In the genomic region with DNA sequence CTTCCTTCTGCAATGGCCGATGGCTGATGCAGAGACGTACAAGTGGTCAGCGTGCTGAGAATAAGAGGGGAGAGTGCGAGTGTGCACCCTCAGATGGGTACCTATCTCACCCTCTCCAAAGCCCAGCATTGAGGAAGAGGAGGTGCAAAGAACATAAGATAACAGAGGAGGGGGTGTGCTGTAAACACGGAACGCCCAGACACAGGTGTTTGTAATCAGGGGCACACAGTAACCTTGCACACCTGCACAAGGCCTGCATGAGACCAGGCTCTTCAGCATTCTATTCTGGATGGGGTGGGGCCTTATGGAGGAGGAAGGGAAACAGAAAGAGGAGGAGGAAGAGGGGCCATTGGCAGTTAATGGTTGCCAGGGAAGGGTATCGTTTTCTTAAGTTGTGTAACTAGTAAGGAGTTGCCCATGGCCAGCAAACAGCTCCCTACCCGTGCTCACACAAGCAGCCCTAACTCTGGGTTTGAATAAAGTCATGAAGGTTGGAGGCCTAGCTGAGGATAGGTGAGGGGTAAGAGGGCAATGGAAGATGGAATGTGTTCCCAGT, we compare ENCODE assay signal across 26 mouse cellular contexts. TPM values are rescaled to one million over a fixed set of nuclear protein-coding genes. Genes with fewer than 3 reads are reported as not detected.
DNase-seq lines count a peak whose midpoint lies in the region; ATAC-seq lines count a peak whose summit lies in the region.
"Had no signal": no experiment of that assay in that cellular context is flagged by ENCODE, and none has a peak within 500 bp of the region (broad histone marks: within the 10 kb centered on the region; RNA-seq: fewer than 3 reads in every experiment).

No protein-coding gene starts in this region.

- H3K36me3 ChIP-seq in heart, embryonic 10.5 days = peaks cover 31% of the 10 kb centered on the region
- H3K36me3 ChIP-seq in megakaryocyte, embryonic 14.5 days (replicated peaks; ENCODE audit: low read length) = peaks cover 67% of the 10 kb centered on the region
- H3K36me3 ChIP-seq in embryonic facial prominence, embryonic 10.5 days (replicated peaks) = peaks cover 56% of the 10 kb centered on the region

- peak; percentile 6 for DNase-seq in heart, embryonic 10.5 days (ENCODE audit: low spot score)
- DNase-seq in heart, postnatal 36 days = no peak
- no peak for DNase-seq in embryonic facial prominence, embryonic 10.5 days (ENCODE audit: low spot score)
- DNase-seq in thymus, postnatal 14 days = no peak
- DNase-seq in layer of hippocampus, adult 9-11 months = no peak
- DNase-seq: adrenal gland, postnatal 10 days; adrenal gland, postnatal 36 days; cerebellum, adult 11 months; cerebellum, adult 2 months; cerebellum, adult 9-11 months; cerebellum, postnatal 25 days; embryo, embryonic 11 days; gastrocnemius, postnatal 10 days; gastrocnemius, postnatal 36 days; heart, adult 2 months had no signal

- H3K4me3 ChIP-seq in heart, embryonic 10.5 days = no peak overlapping the region
- peak overlapping the region; percentile 15 for H3K4me3 ChIP-seq in megakaryocyte, embryonic 14.5 days (replicated peaks)
- H3K4me3 ChIP-seq in embryonic facial prominence, embryonic 10.5 days = no peak overlapping the region
- H3K4me3 ChIP-seq: forebrain, embryonic 10.5 days; forebrain, embryonic 13.5 days; heart, adult 2 months; hindbrain, embryonic 10.5 days; hindbrain, embryonic 13.5 days had no signal

- WGBS in heart, embryonic 10.5 days = 91% methylated on average over 8 of the region's 8 CpGs
- WGBS in embryonic facial prominence, embryonic 10.5 days = 93% methylated on average over 8 of the region's 8 CpGs

- no peaks in the 10 kb centered on the region for H3K4me1 ChIP-seq in heart, embryonic 10.5 days
- peaks cover 49% of the 10 kb centered on the region for H3K4me1 ChIP-seq in megakaryocyte, embryonic 14.5 days
- no peaks in the 10 kb centered on the region for H3K4me1 ChIP-seq in embryonic facial prominence, embryonic 10.5 days
- H3K4me1 ChIP-seq: forebrain, embryonic 10.5 days; forebrain, embryonic 13.5 days; hindbrain, embryonic 10.5 days; hindbrain, embryonic 13.5 days had no signal

- ATAC-seq in common myeloid progenitor, adult 5-6 weeks (replicated peaks; ENCODE audit: low read depth, poor library complexity, severe bottlenecking) = peak; percentile 30
- ATAC-seq: CD4-positive, CD25-positive, alpha-beta regulatory T cell, adult 4 months; forebrain, embryonic 13.5 days; forebrain, embryonic 16.5 days; hindbrain, postnatal 0 days; inflammation-experienced regulatory T-cells, adult 6 months; intestine, embryonic 16.5 days had no signal

- intact Hi-C loops in heart, postnatal 36 days (cut with DNase I) = no loop called here

- H3K27ac ChIP-seq in heart, embryonic 10.5 days = no peak overlapping the region
- H3K27ac ChIP-seq in embryonic facial prominence, embryonic 10.5 days (replicated peaks) = no peak overlapping the region
- H3K27ac ChIP-seq: forebrain, embryonic 10.5 days; forebrain, embryonic 13.5 days; heart, adult 2 months; hindbrain, embryonic 10.5 days; hindbrain, embryonic 13.5 days; hindbrain, postnatal 0 days had no signal

- no peaks in the 10 kb centered on the region for H3K9me3 ChIP-seq in heart, embryonic 10.5 days
- no peaks in the 10 kb centered on the region for H3K9me3 ChIP-seq in megakaryocyte, embryonic 14.5 days
- H3K9me3 ChIP-seq in embryonic facial prominence, embryonic 10.5 days = no peaks in the 10 kb centered on the region
- H3K9me3 ChIP-seq: forebrain, embryonic 10.5 days; forebrain, embryonic 13.5 days; hindbrain, embryonic 10.5 days; hindbrain, embryonic 13.5 days had no signal

- no peaks in the 10 kb centered on the region for H3K27me3 ChIP-seq in heart, embryonic 10.5 days (ENCODE audit: insufficient read depth, poor library complexity, severe bottlenecking)
- H3K27me3 ChIP-seq in megakaryocyte, embryonic 14.5 days (replicated peaks) = no peaks in the 10 kb centered on the region
- no peaks in the 10 kb centered on the region for H3K27me3 ChIP-seq in embryonic facial prominence, embryonic 10.5 days (replicated peaks; ENCODE audit: low read depth, poor library complexity, severe bottlenecking)
- H3K27me3 ChIP-seq: forebrain, embryonic 13.5 days; hindbrain, embryonic 13.5 days had no signal

RNA-seq across cellular contexts. Expression of gene Dcun1d1, which starts 30.2 kb away (rescaled TPM):
- polyA plus RNA-seq in heart, embryonic 10.5 days (2016; fragmentation: Nextera tagmentation; extraction: Ambion mirVana) = 80.2 and 89.6 TPM in 2 replicates
- total RNA-seq in heart, postnatal 36 days (2021) = 10 to 100 TPM; 52.6 to 60.9 TPM
- total RNA-seq in common myeloid progenitor, adult 5-6 weeks (2017) = 226 and 326 TPM in 2 replicates
- 1.3 and 2.5 TPM in 2 replicates for polyA plus RNA-seq in megakaryocyte, embryonic 14.5 days (2012; ENCODE audit: insufficient read depth, low replicate concordance)
- 104 and 106 TPM in 2 replicates for polyA plus RNA-seq in embryonic facial prominence, embryonic 10.5 days (2016; fragmentation: Nextera tagmentation; extraction: Ambion mirVana)

RNA-seq across cellular contexts. Expression of gene Mccc1, which starts 33.0 kb away (rescaled TPM):
- polyA plus RNA-seq in heart, embryonic 10.5 days (2016; fragmentation: Nextera tagmentation; extraction: Ambion mirVana) = 45.5 and 48.9 TPM in 2 replicates
- total RNA-seq in heart, postnatal 36 days (2021) = 10 to 100 TPM; 91.8 to 92.6 TPM
- 13.0 and 19.3 TPM in 2 replicates for total RNA-seq in common myeloid progenitor, adult 5-6 weeks (2017)
- 0.82 TPM in 1 of 2 replicates, not detected in the other for polyA plus RNA-seq in megakaryocyte, embryonic 14.5 days (2012; ENCODE audit: insufficient read depth, low replicate concordance)
- 37.0 and 42.2 TPM in 2 replicates for polyA plus RNA-seq in embryonic facial prominence, embryonic 10.5 days (2016; fragmentation: Nextera tagmentation; extraction: Ambion mirVana)

Comparison
In these comparisons a context has a peak if more than half of its experiments do, and no peak if none do; other contexts are left out.
1. RNA of gene Dcun1d1, which starts 30.2 kb away (polyA plus RNA-seq): 104 to 106 TPM in embryonic facial prominence, embryonic 10.5 days and 80.2 to 89.6 TPM in heart, embryonic 10.5 days; 1.3 to 2.5 TPM in megakaryocyte, embryonic 14.5 days; every median in the first group is over 10 times any median in the second.
2. RNA of gene Mccc1, which starts 33.0 kb away (polyA plus RNA-seq): 45.5 to 48.9 TPM in heart, embryonic 10.5 days and 37.0 to 42.2 TPM in embryonic facial prominence, embryonic 10.5 days; 0.82 TPM in megakaryocyte, embryonic 14.5 days; every median in the first group is over 10 times any median in the second.